Mouse (Mus musculus) erythroblast, embryonic 14.5 days (primary cell): ENCODE data around the gene Mdh2.

Experiments
- GATA1 ChIP-seq: IDR thresholded peaks from 2 replicates; pipeline ENCODE4 v1.6.1; 2012; ENCODE audit warnings: low read length, inconsistent platforms, mixed read lengths
- TAL1 ChIP-seq: IDR thresholded peaks from 3 replicates; pipeline ENCODE4 v1.6.1; 2012; ENCODE audit warnings: low read length, inconsistent platforms, mixed read lengths

- no peak for TF ChIP-seq GATA1
- no peak for TF ChIP-seq TAL1
Measured at GRCm38 (mm10) chr5:135763526-135763925, 14.8 kb upstream of the Mdh2 start.
